Mouse (Mus musculus) lung, postnatal 0 days (tissue): ENCODE data around the gene Pcdh9.

Experiments used
- CTCF ChIP-seq: IDR thresholded peaks from 2 replicates; pipeline ENCODE4 v1.5.1; 2016; ENCODE audit warnings: antibody characterized with exemption, mild to moderate bottlenecking
- EP300 ChIP-seq: IDR thresholded peaks from 2 replicates; pipeline ENCODE4 v1.6.1; 2016; ENCODE audit warnings: antibody characterized with exemption, mild to moderate bottlenecking, control low read depth

DNA sequence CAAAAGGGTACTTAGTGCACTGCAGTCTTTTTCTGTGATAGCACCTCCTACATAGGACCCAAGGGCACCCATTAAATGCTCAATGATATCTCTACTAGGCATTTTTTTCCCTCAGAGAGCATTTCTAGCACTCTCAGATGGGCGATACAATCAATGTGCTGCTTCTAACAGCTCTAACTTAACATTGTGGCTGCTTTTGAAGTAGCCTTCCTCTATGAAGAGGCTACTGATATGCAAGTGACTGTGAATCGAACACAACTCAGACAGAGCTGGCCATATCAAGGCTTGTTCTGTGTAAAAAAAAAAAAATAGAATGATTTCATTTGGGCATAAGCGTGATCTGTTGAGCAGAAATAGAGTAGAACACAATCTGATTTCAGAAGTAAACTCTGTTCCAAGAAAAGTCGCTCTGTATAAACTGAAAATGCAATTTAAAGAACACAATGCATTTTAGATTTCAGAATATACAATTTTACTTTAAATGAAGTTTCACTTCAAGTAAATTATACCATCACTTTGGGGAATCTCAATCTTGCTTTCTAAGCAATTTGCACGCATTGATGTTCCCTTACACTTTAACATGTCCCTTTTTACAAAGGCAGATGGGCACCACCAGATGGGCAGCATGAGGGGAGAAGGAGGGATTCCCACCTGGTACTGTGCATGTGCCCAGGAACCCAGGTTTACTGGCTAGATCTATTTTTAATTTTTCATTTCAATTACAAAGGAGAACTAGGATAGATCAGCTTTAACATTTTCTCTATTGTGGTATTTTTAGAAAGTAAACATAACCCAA, 215.0 kb downstream of the Pcdh9 start:
- TF ChIP-seq CTCF (no peak), EP300 (no peak)
